18 mouse cellular contexts compared by ENCODE assay signal in genomic region chr8:105312891-105313481, GRCm38 (mm10). TPM values are rescaled to one million over a fixed set of nuclear protein-coding genes. Genes with fewer than 3 reads are reported as not detected.
DNase-seq lines count a peak whose midpoint lies in the region; ATAC-seq and TF ChIP-seq lines count a peak whose summit lies in the region.
"Had no signal": no experiment of that assay in that cellular context is flagged by ENCODE, and none has a peak within 500 bp of the region (broad histone marks: within the 10 kb centered on the region; RNA-seq: fewer than 3 reads in every experiment).

No protein-coding gene starts in this region.

- H3K9ac ChIP-seq in heart, embryonic 12.5 days: no peak overlapping the region
- no peak overlapping the region for H3K9ac ChIP-seq in neural tube, embryonic 11.5 days (ENCODE audit: low read length)
- H3K9ac ChIP-seq in liver, postnatal 0 days (replicated peaks): no peak overlapping the region
- H3K9ac ChIP-seq: kidney, embryonic 15.5 days; limb, embryonic 12.5 days; midbrain, embryonic 13.5 days had no signal

- DNase-seq in heart, adult 11 months: peak; percentile 97
- peak; percentile 8 for DNase-seq in neural tube, embryonic 11.5 days (ENCODE audit: low spot score)
- no peak for DNase-seq in neural tube, embryonic 10.5 days (ENCODE audit: extremely low spot score, low spot score)
- DNase-seq in heart, postnatal 10 days: peak; percentile 51 to 54
- DNase-seq in liver, postnatal 0 days: no peak
- no peak for DNase-seq in frontal cortex, adult 2 months (ENCODE audit: extremely low spot score in 1 of 2, low spot score in 1 of 2)
- DNase-seq in kidney, postnatal 25 days: no peak
- DNase-seq: B cell, adult 2 months; gastrocnemius, postnatal 25 days had no signal

- peaks cover 25% of the 10 kb centered on the region for H3K4me1 ChIP-seq in heart, embryonic 12.5 days (replicated peaks)
- no peaks in the 10 kb centered on the region for H3K4me1 ChIP-seq in neural tube, embryonic 11.5 days (ENCODE audit: control insufficient read depth, insufficient read depth, low read length)
- H3K4me1 ChIP-seq in liver, postnatal 0 days (ENCODE audit: insufficient read depth): peaks cover 7% of the 10 kb centered on the region; the same call in 1 of the 2 replicates
- H3K4me1 ChIP-seq: hindbrain, embryonic 10.5 days; kidney, embryonic 15.5 days; limb, embryonic 12.5 days; midbrain, embryonic 13.5 days had no signal

- no peak for TF ChIP-seq EP300 in liver, postnatal 0 days (IDR thresholded peaks at IDR 0.05; ENCODE audit: low read depth)

- no peaks in the 10 kb centered on the region for H3K27me3 ChIP-seq in heart, embryonic 12.5 days (replicated peaks)
- H3K27me3 ChIP-seq in neural tube, embryonic 11.5 days (ENCODE audit: control insufficient read depth, insufficient read depth, low read length): no peaks in the 10 kb centered on the region
- no peaks in the 10 kb centered on the region for H3K27me3 ChIP-seq in liver, postnatal 0 days (ENCODE audit: insufficient read depth, low read length)
- H3K27me3 ChIP-seq: kidney, embryonic 15.5 days; limb, embryonic 12.5 days; midbrain, embryonic 13.5 days had no signal

- 86% methylated on average over 8 of the region's 8 CpGs for WGBS in heart, embryonic 12.5 days
- 91% methylated on average over 8 of the region's 8 CpGs for WGBS in neural tube, embryonic 11.5 days
- 69% methylated on average over 8 of the region's 8 CpGs for WGBS in liver, postnatal 0 days (ENCODE audit: insufficient replicate concordance)

- H3K36me3 ChIP-seq in heart, embryonic 12.5 days: peaks cover 76% of the 10 kb centered on the region
- peaks cover 19% of the 10 kb centered on the region for H3K36me3 ChIP-seq in neural tube, embryonic 11.5 days (ENCODE audit: control insufficient read depth, insufficient read depth, low read length)
- peaks cover 76% of the 10 kb centered on the region for H3K36me3 ChIP-seq in liver, postnatal 0 days (replicated peaks; ENCODE audit: insufficient read depth, low read length)

- no peaks in the 10 kb centered on the region for H3K9me3 ChIP-seq in heart, embryonic 12.5 days (replicated peaks)
- H3K9me3 ChIP-seq in neural tube, embryonic 11.5 days (ENCODE audit: control insufficient read depth, low read length): no peaks in the 10 kb centered on the region
- no peaks in the 10 kb centered on the region for H3K9me3 ChIP-seq in liver, postnatal 0 days (ENCODE audit: low read length)
- H3K9me3 ChIP-seq: embryonic facial prominence, embryonic 10.5 days; hindbrain, embryonic 10.5 days; kidney, embryonic 15.5 days; limb, embryonic 12.5 days; midbrain, embryonic 13.5 days had no signal

- no peak overlapping the region for H3K27ac ChIP-seq in heart, embryonic 12.5 days (ENCODE audit: poor library complexity, severe bottlenecking)
- H3K27ac ChIP-seq in neural tube, embryonic 11.5 days (ENCODE audit: low read depth, low read length): no peak overlapping the region
- H3K27ac ChIP-seq in liver, postnatal 0 days (ENCODE audit: low read depth): no peak overlapping the region; the same call in 1 of the 2 replicates
- H3K27ac ChIP-seq: hindbrain, embryonic 10.5 days; kidney, embryonic 15.5 days; layer of hippocampus, adult 2 months; left cerebral cortex, adult 2 months; limb, embryonic 12.5 days; midbrain, embryonic 13.5 days had no signal

- H3K4me3 ChIP-seq in heart, embryonic 12.5 days: no peak overlapping the region
- H3K4me3 ChIP-seq in neural tube, embryonic 11.5 days (ENCODE audit: low read depth, low read length): no peak overlapping the region
- H3K4me3 ChIP-seq in liver, postnatal 0 days (ENCODE audit: low read depth, low read length): no peak overlapping the region
- H3K4me3 ChIP-seq: embryonic facial prominence, embryonic 10.5 days; hindbrain, embryonic 10.5 days; kidney, embryonic 15.5 days; layer of hippocampus, adult 2 months; left cerebral cortex, adult 2 months; limb, embryonic 12.5 days; midbrain, embryonic 13.5 days had no signal

- TF ChIP-seq CTCF in liver, postnatal 0 days (IDR thresholded peaks at IDR 0.05; ENCODE audit: low read depth): no peak

- H3K4me2 ChIP-seq in heart, embryonic 12.5 days: no peak overlapping the region
- H3K4me2 ChIP-seq in neural tube, embryonic 11.5 days (ENCODE audit: low read depth): no peak overlapping the region
- H3K4me2 ChIP-seq in liver, postnatal 0 days (ENCODE audit: low read depth, low read length): no peak overlapping the region
- H3K4me2 ChIP-seq: kidney, embryonic 15.5 days; limb, embryonic 12.5 days; midbrain, embryonic 13.5 days had no signal

- no peak for ATAC-seq in heart, embryonic 12.5 days (ENCODE audit: insufficient number of reproducible peaks, low FRiP score)
- ATAC-seq in neural tube, embryonic 11.5 days (ENCODE audit: insufficient read depth, low FRiP score, low TSS enrichment): no peak
- peak; percentile 60 for ATAC-seq in liver, postnatal 0 days
- ATAC-seq: lung, postnatal 0 days; midbrain, embryonic 13.5 days had no signal

- intact Hi-C loops in heart, postnatal 10 days (cut with DNase I): no loop called here

RNA-seq across cellular contexts. Expression of gene Elmo3, which starts 7.6 kb away (rescaled TPM):
- polyA plus RNA-seq in heart, embryonic 12.5 days (2016; fragmentation: Nextera tagmentation; extraction: Ambion mirVana): 2.8 and 3.3 TPM in 2 replicates
- polyA plus RNA-seq in neural tube, embryonic 11.5 days (2014; fragmentation: Nextera tagmentation; extraction: Ambion mirVana): 1.0 and 1.9 TPM in 2 replicates
- 1 to 10 TPM; 1.1 to 1.5 TPM for total RNA-seq in heart, postnatal 10 days (2021)
- polyA plus RNA-seq in liver, postnatal 0 days (2015; fragmentation: Nextera tagmentation; extraction: Ambion mirVana): 7.8 TPM in 2 replicates
- 2.4 and 2.6 TPM in 2 replicates for polyA plus RNA-seq in frontal cortex, adult 2 months (2012; rRNA removed)

RNA-seq across cellular contexts. Expression of gene Lrrc29, which starts 13.1 kb away (rescaled TPM):
- 1.3 TPM in 2 replicates for polyA plus RNA-seq in heart, embryonic 12.5 days (2016; fragmentation: Nextera tagmentation; extraction: Ambion mirVana)
- 1.3 and 1.4 TPM in 2 replicates for polyA plus RNA-seq in neural tube, embryonic 11.5 days (2014; fragmentation: Nextera tagmentation; extraction: Ambion mirVana)
- total RNA-seq in heart, postnatal 10 days (2021): 1 to 10 TPM; 2.0 to 2.5 TPM
- polyA plus RNA-seq in liver, postnatal 0 days (2015; fragmentation: Nextera tagmentation; extraction: Ambion mirVana): 7.7 and 7.8 TPM in 2 replicates
- polyA plus RNA-seq in frontal cortex, adult 2 months (2012; rRNA removed): 3.5 and 4.8 TPM in 2 replicates

RNA-seq across cellular contexts. Expression of gene Tmem208, which starts 13.2 kb away (rescaled TPM):
- polyA plus RNA-seq in heart, embryonic 12.5 days (2016; fragmentation: Nextera tagmentation; extraction: Ambion mirVana): 73.5 and 80.7 TPM in 2 replicates
- 111 TPM in 2 replicates for polyA plus RNA-seq in neural tube, embryonic 11.5 days (2014; fragmentation: Nextera tagmentation; extraction: Ambion mirVana)
- 10 to 100 TPM; 30.7 to 31.5 TPM for total RNA-seq in heart, postnatal 10 days (2021)
- polyA plus RNA-seq in liver, postnatal 0 days (2015; fragmentation: Nextera tagmentation; extraction: Ambion mirVana): 75.2 and 75.4 TPM in 2 replicates
- 73.1 and 74.3 TPM in 2 replicates for polyA plus RNA-seq in frontal cortex, adult 2 months (2012; rRNA removed)

RNA-seq across cellular contexts. Expression of gene E2f4, which starts 15.5 kb away (rescaled TPM):
- 60.8 and 64.1 TPM in 2 replicates for polyA plus RNA-seq in heart, embryonic 12.5 days (2016; fragmentation: Nextera tagmentation; extraction: Ambion mirVana)
- 103 and 107 TPM in 2 replicates for polyA plus RNA-seq in neural tube, embryonic 11.5 days (2014; fragmentation: Nextera tagmentation; extraction: Ambion mirVana)
- total RNA-seq in heart, postnatal 10 days (2021): 10 to 100 TPM; 25.6 to 29.0 TPM
- polyA plus RNA-seq in liver, postnatal 0 days (2015; fragmentation: Nextera tagmentation; extraction: Ambion mirVana): 62.9 and 65.7 TPM in 2 replicates
- polyA plus RNA-seq in frontal cortex, adult 2 months (2012; rRNA removed): 59.9 and 67.7 TPM in 2 replicates

RNA-seq across cellular contexts. Expression of gene Exoc3l, which starts 17.1 kb away (rescaled TPM):
- 16.1 and 19.5 TPM in 2 replicates for polyA plus RNA-seq in heart, embryonic 12.5 days (2016; fragmentation: Nextera tagmentation; extraction: Ambion mirVana)
- polyA plus RNA-seq in neural tube, embryonic 11.5 days (2014; fragmentation: Nextera tagmentation; extraction: Ambion mirVana): 12.1 and 13.9 TPM in 2 replicates
- 10 to 100 TPM; 11.6 to 13.6 TPM for total RNA-seq in heart, postnatal 10 days (2021)
- polyA plus RNA-seq in liver, postnatal 0 days (2015; fragmentation: Nextera tagmentation; extraction: Ambion mirVana): 6.6 and 7.1 TPM in 2 replicates
- polyA plus RNA-seq in frontal cortex, adult 2 months (2012; rRNA removed): 2.2 and 2.4 TPM in 2 replicates

Comparison
In these comparisons a context has a peak if more than half of its experiments do, and no peak if none do; other contexts are left out.
1. DNase-seq: peak in heart, adult 11 months (single experiment), neural tube, embryonic 11.5 days (single experiment) and heart, postnatal 10 days (2 of 2); none in neural tube, embryonic 10.5 days (single experiment), liver, postnatal 0 days (single experiment), frontal cortex, adult 2 months (0 of 2) and kidney, postnatal 25 days (0 of 2).